Mouse (Mus musculus): ENCODE data around the gene Vmn1r60. TPM values are rescaled to one million over a fixed set of nuclear protein-coding genes. Genes with fewer than 3 reads are reported as not detected.
"Not testable (repeated sequence)": the region's sequence is repeated elsewhere in the genome, so short reads cannot be mapped to it uniquely, and the experiment has no call there.

Vmn1r60 gene
- polyA plus RNA-seq (2014; fragmentation: Nextera tagmentation; extraction: Ambion mirVana): not detected in 2 replicates

DNA sequence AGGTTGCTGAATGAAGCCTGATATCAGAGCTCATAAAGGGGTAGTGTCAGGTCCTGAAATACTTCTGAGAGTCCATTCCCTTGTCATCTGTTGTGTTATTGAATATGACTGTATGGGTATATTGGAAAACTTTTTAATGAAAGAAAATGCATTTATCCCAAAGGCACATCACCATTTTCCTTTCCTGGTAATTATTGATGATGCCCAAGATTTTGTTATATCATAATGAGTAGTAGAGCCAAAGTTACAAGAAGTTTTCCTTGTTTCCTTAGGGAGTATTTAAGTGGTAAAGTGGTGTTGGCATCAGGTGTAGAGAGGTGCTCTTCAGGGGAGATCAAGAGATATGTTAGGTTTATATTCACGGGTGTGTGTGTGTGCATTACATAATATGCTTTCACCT lies at the start of gene Vmn1r60:
Gene Vmn1r60, minus strand, starts transcription at position 101 of the 400 bp plus-strand sequence.
- not testable (repeated sequence) for DNase-seq; H3K4me2 ChIP-seq (ENCODE audit: low read length)

DNA sequence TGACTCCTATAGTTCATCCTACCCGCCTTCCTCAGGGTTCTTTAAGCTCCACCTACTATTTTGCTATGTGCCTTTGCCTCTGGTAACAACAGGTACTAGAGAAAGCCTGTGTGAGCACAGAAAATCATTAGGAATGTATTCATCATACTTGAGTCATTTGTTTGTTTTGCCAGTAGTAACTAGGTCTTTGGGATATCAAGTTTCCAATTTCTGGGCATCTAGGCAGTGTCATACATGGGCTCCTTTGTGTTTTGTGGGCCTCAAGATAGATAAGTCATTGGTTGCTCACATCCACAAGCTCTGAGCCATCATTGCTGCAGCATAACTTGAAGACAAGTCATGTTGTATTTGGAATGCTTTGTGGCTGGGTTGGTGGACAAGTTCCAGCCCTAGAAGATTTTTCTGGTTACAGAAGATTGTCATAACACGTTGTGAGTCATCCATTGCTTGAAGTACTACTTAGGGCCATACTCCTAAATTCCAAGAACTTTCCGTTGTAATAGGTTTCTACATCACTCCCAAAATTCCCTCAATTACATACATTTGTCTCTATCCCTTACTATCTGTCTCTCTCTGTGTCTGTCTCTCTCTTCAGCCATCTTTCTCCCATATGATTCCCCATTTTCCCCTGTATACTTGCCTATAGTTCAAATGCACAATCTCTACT lies 6.2 kb downstream of the Vmn1r60 start:
- H3K9ac ChIP-seq (replicated peaks; ENCODE audit: low read length); H3K9me3 ChIP-seq (ENCODE audit: control insufficient read depth, low read length); H3K36me3 ChIP-seq (ENCODE audit: control insufficient read depth, insufficient read depth, low read length); H3K27ac ChIP-seq (replicated peaks; ENCODE audit: low read depth, low read length); H3K4me3 ChIP-seq (replicated peaks; ENCODE audit: low read depth, low read length); H3K4me2 ChIP-seq (ENCODE audit: low read length); H3K27me3 ChIP-seq (ENCODE audit: control insufficient read depth, insufficient read depth, low read length); H3K4me1 ChIP-seq (ENCODE audit: control insufficient read depth, insufficient read depth, low read length); ATAC-seq (ENCODE audit: low FRiP score, low TSS enrichment); DNase-seq: not testable (repeated sequence)
- 49% methylated on average over 3 of the region's 3 CpGs for WGBS

More for the DNA sequence above, at the start of gene Vmn1r60:
- not testable (repeated sequence) for H3K4me1 ChIP-seq (ENCODE audit: control insufficient read depth, insufficient read depth, low read length); H3K27ac ChIP-seq (replicated peaks; ENCODE audit: low read depth, low read length); H3K9ac ChIP-seq (replicated peaks; ENCODE audit: low read length); ATAC-seq (ENCODE audit: low FRiP score, low TSS enrichment); H3K27me3 ChIP-seq (ENCODE audit: control insufficient read depth, insufficient read depth, low read length); H3K9me3 ChIP-seq (ENCODE audit: control insufficient read depth, low read length); H3K4me3 ChIP-seq (replicated peaks; ENCODE audit: low read depth, low read length); H3K36me3 ChIP-seq (ENCODE audit: control insufficient read depth, insufficient read depth, low read length)
- WGBS: 72% methylated on average over 1 of the region's 1 CpGs

GRCm38 (mm10) chr7:5493856-5494255 lies 53.3 kb downstream of the Vmn1r60 start, which contains the start of gene Vmn2r28:
Vmn2r28 (minus strand) TSS chr7:5493956.
- not testable (repeated sequence) for H3K9ac ChIP-seq (replicated peaks; ENCODE audit: low read length); H3K27ac ChIP-seq (replicated peaks; ENCODE audit: low read depth, low read length); H3K4me2 ChIP-seq (ENCODE audit: low read length); ATAC-seq (ENCODE audit: low FRiP score, low TSS enrichment); DNase-seq; H3K4me3 ChIP-seq (replicated peaks; ENCODE audit: low read depth, low read length); H3K36me3 ChIP-seq (ENCODE audit: control insufficient read depth, insufficient read depth, low read length); H3K4me1 ChIP-seq (ENCODE audit: control insufficient read depth, insufficient read depth, low read length); H3K9me3 ChIP-seq (ENCODE audit: control insufficient read depth, low read length); H3K27me3 ChIP-seq (ENCODE audit: control insufficient read depth, insufficient read depth, low read length)

Other genes with a start within 250 kb of the Vmn1r60 start
- not detected in 2 replicates for gene Gm5065, start 196.8 kb downstream of the Vmn1r60 start, polyA plus RNA-seq (2014; fragmentation: Nextera tagmentation; extraction: Ambion mirVana)
- gene Nlrp2, start 196.3 kb downstream of the Vmn1r60 start, polyA plus RNA-seq (2014; fragmentation: Nextera tagmentation; extraction: Ambion mirVana): not detected in 2 replicates
- gene Vmn1r58, start 133.9 kb downstream of the Vmn1r60 start, polyA plus RNA-seq (2014; fragmentation: Nextera tagmentation; extraction: Ambion mirVana): not detected in 2 replicates
- not detected in 2 replicates for gene Vmn1r59, start 90.5 kb downstream of the Vmn1r60 start, polyA plus RNA-seq (2014; fragmentation: Nextera tagmentation; extraction: Ambion mirVana)
- gene Vmn2r28, start 53.4 kb downstream of the Vmn1r60 start, polyA plus RNA-seq (2014; fragmentation: Nextera tagmentation; extraction: Ambion mirVana): not detected in 2 replicates
- gene Vmn1r61, start 66.0 kb upstream of the Vmn1r60 start, polyA plus RNA-seq (2014; fragmentation: Nextera tagmentation; extraction: Ambion mirVana): not detected in 2 replicates
- gene Vmn1r62, start 126.3 kb upstream of the Vmn1r60 start, polyA plus RNA-seq (2014; fragmentation: Nextera tagmentation; extraction: Ambion mirVana): not detected in 2 replicates

Data from midbrain, embryonic 14.5 days (tissue).